Mouse (Mus musculus) cerebellum, adult 18-20 months (tissue): ENCODE data around the gene Oas2.
A peak's percentile ranks its signal among the peaks of the same experiment; 100 is the strongest.
"Not testable (repeated sequence)": the region's sequence is repeated elsewhere in the genome, so short reads cannot be mapped to it uniquely, and the experiment has no call there.

ENCODE experiments used
- DNase-seq, 2 experiments: peaks; one replicate each; pipeline ENCODE4 v3.0.0; 2021

The Oas2 gene

DNA sequence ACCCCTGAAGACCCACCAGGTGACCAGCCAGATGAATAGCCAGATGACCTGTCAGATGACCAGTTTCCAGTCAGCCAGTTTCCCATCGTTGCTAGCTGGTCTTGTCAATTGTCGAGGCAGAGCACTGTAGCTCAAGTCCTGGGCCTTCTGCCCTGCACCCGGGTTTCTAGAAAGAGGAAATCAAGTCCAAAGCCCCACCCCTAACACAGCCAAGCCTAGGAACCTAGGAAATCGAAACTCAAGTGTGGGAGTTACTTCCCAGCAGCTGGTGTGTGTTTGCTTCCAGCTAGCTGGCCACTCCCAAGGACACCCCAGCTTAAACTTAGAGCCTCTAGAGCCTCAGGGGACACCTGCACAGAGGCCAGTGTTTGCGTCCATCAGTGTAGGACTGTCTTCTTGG lies at the start of gene Oas2:
Oas2 (minus strand) TSS at position 166 of the 400 bp plus-strand sequence.
- DNase-seq: no peak

DNA sequence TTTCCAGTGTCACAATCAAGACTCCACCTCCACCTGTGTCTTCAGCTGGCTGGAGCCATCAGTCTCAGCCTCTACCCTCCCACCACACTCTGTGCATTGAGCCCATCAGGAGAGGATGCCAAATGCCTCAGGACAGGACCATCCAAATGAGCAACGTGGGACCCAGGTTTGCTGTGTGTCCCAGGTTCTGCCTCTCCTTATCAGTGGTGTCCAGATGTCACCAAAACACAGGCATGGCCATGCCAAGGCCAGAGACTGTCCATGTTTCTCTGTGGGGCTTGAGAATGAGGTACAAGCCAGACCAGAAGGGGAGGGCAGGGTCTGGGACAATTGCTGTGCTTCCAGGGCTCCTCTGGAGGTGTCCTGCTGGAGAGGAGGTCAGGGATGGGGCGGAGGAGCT lies 49.3 kb upstream of the Oas2 start:
- DNase-seq: not testable (repeated sequence)

DNA sequence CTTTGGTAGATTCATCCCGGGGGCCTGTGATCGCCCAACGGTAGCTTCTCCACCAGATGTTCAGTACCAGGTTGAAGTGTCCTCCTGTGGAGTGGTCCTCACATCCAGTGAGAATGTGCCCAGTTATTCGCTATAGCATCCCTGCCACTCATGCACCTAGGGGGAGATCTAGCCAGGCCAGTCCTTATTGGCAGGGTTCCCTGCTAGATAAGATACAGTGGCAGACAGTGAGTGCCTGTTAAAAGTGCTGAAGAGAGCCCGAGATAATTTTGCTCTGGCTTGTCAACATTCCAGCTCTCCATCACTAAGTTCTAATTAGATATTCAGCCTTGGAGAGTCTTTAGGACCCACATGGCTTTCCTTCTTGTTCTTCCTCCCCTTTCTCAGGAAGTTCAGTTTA lies 48.5 kb upstream of the Oas2 start:
- DNase-seq: not testable (repeated sequence)

DNA sequence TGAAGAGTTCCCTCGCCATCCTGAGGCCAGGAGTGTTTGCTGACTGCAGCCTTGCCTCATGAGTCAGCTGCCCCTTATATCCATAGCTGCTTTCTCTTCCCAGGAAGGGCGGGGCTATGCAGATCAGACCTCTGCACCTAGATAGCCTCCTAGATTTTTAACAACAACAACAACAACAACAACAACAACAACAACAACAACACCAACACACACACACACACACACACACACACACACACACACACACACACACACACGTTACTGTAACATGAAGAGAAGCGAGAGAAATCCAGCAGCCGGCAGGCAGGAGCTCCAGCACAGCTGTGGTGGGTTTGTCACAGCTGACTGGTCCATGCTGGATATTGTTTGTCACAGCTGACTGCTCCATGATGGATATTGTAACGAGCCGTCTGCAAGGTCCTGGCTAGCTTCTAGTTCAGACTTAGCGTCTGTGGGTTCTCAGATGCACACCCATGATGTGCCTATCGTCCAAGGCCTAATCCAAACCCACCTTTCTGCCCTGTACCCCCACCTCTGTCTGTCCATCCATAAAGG lies 45.9 kb upstream of the Oas2 start, which contains the start of gene Oas1e:
Oas1e (minus strand) TSS at position 51 of the 555 bp plus-strand sequence.
- DNase-seq: not testable (repeated sequence)

DNA sequence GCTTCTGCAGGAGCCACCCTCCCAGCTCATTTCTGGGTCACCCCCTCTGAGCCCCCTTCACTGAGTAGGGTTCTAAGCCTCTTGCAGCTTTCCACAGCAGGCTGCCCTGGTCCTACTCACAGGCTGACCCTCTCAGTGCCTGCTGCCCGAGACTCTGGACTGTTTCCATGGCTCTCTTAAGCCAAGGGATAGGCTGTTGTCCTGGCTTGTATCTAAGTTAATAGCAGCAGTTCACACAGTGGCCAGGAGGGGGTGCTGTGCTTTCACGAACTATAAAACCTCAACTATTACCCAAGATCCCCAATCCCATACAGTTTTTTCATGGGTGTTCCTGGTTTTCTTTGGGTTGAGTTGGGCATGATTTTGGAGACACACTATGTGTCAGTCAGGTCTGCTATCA lies 43.4 kb upstream of the Oas2 start:
- peak; percentile 36 to 57 for DNase-seq

DNA sequence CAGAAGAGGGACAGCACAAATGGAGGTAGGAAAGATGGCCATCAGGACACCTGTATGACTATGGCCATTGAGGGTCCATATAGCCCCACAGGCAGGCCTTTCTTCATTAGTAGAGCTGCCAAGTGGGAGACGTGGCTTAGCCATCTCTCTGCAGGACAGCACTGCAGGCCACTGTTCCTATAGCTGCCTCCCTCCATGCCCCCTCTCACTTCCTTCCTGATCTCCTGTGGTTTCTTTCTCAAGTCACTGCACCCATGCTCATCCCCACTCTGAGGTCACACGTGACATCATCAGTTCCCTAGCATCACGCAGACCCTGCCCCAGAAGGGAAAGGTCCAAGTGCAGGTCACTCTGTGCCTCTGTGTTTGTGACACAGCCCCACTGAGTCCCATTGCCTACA lies 37.4 kb upstream of the Oas2 start:
- no peak for DNase-seq

DNA sequence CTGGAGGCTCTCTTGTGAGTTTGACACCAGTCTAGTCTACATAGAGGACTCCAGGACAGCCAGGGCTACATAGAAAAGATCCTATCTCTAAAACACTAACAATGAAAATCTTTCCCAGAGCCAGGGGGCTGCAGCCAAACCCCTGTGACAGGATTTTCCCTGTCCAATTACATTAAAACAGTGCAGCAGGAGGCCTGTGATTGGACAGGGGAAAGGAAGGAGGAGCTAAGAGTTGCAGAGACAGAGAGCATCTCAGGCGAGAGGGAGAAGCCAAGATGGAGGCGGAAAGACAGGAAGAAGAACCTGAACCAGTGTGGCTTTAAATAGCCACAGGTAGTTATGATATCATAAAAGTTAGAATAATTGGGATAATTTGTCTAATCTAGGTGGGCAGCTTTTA lies 32.8 kb upstream of the Oas2 start:
- no peak for DNase-seq

DNA sequence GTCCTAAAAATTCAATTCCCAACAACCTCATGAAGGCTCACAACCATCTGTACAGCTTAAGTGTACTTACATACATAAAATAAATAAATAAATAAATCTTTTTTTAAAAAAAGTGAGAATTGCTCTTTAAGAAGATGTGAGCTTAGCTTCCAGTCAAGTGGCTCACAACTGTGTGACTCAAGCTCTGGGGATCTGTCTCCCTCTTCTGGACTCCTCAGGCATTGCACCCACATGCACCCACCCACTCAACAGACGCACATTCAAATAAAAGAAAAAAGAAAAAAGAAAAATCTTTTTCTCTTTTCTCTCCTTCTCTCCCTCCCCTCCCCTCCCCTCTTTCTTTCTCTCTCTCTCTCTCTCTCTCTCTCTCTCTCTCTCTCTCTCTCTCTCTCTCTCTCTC lies 32.0 kb upstream of the Oas2 start:
- DNase-seq: no peak

DNA sequence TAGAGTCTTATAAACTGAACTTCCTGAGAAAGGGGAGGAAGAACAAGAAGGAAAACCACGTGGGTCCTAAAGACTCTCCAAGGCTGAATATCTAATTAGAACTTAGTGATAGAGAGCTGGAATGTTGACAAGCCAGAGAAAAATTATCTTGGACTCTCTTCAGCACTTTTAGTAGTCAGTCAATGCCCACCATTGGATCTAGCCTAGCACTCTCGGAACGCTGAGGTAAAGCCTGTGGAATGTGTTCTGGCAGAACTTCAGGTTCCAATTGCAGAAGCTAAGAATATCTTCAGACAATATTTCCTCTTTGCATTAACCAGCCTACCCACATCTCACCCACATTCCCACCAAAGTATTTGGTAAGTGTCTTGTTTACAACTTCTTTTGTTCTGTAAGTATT lies 30.3 kb upstream of the Oas2 start:
- DNase-seq: no peak

DNA sequence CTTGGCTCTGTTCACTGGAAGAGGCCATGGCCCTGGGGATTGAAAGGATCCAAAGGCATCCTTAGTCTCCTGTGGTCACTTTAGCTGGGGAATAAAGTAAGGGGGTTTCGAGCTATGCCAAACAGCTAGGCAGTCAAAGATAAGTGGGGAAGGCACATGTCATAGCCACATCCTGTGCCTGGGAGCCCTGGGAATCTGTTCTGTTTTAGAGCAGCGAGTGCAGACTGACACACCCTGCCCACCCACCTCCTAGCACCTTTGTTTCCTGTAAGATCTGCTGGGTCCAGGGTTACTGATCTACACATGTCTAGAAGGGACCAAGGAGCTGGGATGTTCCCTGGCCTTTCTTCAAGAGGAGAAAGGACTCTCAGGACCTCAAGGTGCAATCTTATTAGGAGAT lies 29.3 kb upstream of the Oas2 start:
- no peak for DNase-seq

DNA sequence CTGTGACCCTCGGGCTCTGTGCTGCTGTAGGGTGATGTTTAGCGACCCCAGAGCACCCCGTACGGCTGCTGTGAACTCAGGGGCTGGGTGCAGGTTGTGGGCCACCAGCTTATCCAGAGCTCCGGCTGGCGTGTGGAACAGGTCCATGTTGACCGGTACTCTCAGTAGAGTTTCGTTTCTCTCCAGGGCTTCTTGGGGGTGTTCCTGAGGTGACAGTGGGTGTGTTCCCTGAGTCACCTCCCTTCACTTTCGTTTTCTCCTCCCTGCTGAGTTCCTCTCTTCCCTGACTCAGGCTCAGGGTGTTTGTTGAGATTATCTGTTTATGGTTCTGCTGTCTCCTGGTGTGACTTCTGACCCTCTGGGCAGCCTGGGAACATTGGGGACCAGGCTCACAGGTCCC lies 27.8 kb upstream of the Oas2 start, which contains the start of gene Oas3:
Oas3 (minus strand) TSS at position 184 of the 400 bp plus-strand sequence.
- no peak for DNase-seq

DNA sequence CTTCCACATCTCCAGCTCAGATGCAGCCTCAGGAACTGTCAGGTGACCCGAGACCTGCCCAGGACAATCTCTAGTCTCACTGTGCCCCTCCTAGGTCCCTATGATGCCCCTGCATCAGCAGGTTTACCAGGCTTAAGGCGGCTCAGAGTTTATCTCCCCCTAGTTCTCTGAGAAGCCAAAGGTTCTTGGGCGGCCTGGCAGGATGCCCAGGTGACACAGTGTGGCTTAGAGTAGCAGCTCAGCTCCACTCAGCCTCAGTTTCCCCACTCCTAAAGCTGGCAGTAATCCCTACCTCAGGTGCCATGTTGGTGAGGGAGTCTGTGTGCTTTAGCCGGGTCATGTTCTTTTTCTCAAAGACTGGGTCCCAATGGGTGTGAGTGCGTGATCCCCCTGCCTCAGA lies 27.1 kb upstream of the Oas2 start:
- DNase-seq: no peak

DNA sequence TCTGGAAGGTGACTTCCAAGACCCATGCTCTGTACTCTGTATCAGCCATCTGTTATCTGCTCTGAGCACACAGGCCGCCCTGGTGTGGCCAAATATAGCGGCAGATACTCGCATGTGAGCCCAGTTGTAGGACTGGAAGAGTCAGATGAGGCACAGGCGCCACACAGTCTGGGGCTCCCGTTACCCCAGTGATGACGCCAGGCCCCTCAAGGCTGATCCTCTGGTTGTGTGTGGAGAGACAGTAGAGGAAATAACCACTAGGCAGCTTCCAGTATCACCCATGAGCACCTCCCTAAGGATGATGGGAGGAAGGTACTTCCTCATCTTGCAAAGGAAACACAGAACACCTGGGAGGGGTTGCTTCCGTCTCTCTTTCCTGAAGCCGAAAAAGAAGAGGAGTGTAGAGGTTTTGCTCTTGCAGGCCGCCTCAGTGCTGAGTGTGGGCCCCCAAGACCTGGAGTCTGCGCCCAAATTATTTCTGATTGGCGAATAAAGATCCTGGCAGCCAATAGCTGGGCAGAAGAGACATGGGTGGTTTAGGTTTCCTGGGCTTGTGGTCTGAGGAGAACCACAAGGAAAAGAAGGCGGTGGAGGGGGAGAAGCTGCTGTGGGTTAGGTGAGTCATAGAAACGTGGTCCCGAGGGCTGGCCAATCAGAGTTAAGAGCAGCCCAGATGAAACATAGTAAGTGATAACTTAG lies 25.8 kb upstream of the Oas2 start:
- DNase-seq: no peak

DNA sequence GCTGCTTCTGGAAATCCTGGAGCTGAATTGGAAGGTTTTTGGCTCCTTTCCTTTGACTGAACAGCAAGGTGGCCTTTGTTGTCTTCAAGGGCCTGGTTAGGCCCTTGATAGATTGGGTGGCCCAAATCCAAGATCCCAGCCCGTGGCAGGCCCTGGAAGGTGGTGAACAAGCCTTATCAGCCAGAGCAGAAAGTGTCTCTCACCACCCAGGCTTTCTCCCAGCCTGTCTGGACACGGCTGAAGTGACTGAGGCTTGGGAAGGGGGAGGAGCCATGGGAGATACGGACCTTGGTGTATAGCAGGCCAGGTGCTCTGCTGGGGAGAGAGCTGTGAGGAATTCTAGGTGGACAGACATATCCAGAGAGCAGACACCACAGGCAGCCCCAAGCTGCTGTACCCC lies 19.7 kb upstream of the Oas2 start:
- no peak for DNase-seq

DNA sequence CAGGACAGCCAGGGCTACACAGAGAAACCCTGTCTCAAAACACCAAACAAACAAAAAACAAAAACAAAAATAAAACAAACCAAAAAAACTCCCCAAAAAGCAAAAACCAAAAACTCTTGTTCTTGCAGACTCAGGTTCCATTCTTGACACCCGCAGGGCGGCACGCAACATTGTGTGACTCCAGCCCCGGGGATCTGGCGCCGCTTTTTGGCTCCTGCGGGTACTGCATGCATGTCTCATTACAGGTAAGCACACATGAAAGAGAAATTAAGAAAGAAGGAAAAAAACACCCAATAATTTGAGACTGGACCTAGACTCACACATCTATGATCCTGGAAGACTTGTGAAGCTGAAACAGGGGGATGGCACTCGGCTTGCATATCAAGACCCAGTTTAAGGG lies 15.4 kb upstream of the Oas2 start:
- DNase-seq: no peak

DNA sequence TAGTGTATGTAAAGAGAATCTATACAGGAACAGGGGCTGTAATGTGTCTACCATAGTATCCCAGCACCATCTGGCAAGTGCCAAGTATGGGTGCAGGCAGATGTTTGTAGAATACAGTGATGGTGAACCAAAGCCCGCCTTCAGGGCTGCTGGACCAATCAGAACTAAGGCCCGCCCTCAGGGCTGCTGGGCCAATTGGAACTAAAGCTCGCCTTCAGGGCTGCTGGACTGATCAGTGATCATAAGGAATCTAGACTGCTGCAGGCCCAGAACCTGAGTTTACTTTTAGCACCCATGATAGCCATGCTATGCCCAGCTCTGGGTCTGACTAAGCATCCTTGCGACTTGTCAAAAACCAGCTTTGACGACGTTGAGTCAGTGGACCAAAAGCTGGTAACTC lies 12.2 kb upstream of the Oas2 start:
- DNase-seq: no peak

DNA sequence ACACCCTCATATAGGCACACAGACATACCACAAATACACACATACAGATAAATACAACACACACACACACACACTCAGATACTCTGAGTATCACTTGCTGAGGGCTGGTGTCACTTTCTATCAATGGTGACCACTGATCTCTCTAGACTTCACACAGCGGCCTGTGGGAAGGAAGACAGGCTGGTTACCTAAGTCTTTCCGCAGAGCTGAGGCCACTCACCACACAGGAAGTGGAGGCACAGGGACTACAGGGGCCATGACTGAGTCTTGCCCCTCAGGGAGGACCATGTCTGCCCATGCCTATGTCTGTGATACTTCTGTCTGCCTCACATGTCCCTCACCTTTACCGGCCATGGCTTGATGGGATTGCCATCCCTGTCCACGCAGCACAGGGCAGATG lies 4.6 kb upstream of the Oas2 start:
- no peak for DNase-seq

DNA sequence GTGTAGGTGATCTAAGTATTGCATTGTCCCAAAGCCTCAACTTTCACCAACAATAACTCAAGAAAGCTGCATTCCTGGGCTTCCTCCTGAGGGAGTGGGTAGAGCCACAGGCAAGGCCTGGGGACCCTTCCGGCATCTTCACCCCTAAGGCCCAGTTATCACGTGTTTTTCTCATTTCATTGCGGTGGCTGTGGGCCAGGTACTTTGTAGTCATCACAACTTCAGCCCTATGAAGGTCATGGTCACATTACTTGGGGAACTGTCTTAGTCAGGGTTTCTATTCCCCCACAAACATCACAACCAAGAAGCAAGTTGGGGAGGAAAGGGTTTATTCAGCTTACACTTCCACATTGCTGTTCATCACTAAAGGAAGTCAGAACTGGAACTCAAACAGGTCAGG lies 3.1 kb upstream of the Oas2 start:
- no peak for DNase-seq

DNA sequence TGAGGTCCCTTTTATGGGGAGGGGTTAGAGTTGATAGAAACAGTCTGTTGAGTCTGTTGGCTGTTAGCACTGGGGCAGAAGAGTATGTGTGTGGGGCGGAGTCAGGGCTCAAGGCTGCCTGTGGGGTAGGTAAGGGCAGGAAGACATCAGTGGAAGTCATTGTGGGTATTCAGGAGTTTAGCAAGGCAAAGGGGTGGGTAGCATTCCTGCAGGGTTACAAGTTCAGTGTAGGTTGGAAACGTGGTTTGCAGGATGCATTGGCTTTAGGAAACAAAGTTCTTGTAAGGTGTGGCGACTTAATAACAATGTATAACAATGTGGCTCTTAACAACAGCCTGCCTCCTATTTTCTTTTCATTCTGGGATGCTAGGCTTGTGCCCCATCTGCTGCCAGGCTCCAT lies 1.6 kb upstream of the Oas2 start:
- no peak for DNase-seq

DNA sequence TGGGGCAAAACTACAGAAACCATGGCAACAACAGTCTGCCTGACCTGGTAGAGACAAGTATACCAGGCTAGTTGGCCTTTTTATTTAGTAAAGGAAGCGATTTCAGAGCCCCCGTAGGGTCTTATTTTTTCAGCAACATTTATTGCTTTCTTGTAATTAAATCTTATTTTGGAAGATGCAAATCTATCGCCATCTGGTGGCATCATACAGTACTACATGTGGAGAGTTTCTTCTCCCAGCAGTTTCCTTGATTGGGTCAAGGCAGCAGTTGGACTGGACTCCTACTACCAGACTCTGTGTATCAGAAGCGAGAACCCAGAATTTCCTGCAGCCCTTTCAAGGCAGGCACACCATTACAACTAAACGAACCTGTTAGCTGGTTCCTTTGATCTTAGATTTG lies 3.2 kb downstream of the Oas2 start:
- peak; percentile 62 to 73 for DNase-seq

DNA sequence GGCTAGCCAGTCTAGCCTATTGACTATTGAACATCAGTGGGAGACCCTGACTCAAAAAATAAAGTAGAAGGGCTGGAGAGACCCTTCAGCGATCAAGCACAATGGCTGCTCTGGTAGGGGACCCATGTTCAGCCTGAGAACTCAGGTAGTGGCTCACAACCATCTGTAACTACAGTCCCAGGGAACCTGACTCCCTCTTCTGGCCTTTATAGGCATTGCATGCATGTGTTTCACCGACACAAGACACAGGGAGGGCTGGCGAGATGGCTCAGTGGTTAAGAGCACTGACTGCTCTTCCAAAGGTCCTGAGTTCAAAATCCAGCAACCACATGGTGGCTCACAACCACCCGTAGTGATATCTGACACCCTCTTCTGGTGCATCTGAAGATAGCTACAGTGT lies 7.5 kb downstream of the Oas2 start:
- peak; percentile 36 to 40 for DNase-seq

DNA sequence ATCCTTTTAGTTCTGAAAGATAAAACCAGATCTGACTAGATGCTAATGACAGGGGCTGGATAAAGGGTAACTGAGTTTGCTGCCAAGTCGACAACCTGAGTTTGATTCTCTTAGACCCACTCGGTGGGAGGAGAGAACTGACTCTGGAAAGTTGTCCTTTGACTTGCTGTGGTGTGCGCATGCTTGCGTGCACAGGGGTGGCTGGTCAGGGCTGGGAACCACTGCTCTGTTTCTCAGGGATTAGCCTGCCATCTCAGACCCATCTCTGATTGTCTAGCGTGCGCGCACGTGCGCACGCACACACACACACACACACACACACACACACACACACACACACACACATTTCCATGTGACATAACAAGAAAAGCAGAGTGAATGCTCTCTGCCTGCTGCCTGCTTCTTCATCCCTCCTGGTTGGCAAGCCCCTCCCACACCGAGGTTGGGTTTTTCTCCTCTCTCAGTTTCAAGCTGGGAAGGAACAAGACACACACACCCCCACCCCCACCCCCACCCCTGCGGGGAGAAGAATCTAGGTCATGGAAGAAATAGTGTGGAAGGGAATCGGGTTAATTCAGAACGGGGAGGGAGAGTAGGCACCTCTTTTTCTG lies 15.2 kb downstream of the Oas2 start:
- DNase-seq: peak; percentile 21 to 29

DNA sequence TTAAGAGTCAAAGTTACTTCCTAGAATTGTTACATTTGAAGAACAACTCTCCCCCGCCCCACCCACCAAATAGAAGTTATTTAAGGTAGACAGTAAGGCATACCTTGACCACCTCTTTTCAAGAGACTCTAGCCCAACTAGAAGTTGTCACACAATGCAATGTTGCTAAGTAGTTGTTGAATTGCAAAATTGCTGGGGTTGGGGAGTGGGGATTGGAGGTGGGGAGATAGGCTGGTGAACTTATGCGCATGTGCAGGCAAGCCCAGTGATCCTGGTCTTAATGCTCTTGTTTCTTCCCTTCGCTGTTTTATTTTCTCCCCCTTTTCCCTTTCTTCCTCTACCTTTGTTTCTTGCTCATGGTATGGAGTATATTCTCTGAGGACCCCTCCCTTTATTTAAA lies 16.0 kb downstream of the Oas2 start:
- DNase-seq: no peak

DNA sequence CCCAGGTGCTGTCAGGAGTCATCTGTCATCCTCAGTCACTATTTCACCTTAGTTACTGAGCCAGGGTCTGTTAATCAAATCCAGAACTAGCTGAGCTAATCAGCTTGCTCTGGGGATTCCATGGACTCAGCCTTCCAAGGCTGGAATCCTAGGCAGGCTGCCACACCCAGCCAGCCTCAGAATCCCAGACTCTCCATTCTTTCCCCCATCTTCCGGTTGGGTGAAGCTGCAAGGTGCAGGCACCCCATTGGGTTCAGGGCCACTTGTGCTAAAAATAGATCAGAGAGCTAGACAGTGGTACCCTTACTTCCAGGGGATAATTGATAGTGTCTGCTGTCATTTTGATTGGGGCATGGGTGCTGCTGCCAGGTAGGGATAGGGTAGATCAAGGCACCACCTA lies 16.9 kb downstream of the Oas2 start:
- DNase-seq: no peak

DNA sequence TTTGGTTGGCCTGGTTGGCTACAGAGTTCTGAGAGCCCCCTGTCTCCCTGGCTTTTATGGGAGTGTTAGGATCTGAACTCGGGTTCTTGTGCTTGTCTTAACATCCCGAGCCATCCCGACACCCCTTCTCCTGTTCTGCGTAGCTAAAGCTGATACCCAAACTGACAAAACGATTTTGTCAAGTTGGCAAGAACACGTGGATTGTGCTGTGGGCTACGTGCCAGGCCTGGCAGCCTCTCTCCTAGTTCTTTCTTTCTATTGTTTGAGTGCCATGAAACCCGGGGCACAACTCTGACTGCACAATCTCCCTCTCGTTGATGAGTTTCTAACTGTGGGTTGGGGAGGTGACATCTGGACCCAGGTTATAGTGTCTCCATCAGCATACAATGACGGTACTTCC lies 20.3 kb downstream of the Oas2 start:
- no peak for DNase-seq
